ENCODE assay signal across 7 mouse cellular contexts in genomic region chr17:35909919-35910369, GRCm38 (mm10). TPM values are rescaled to one million over a fixed set of nuclear protein-coding genes. Genes with fewer than 3 reads are reported as not detected.
A peak's percentile ranks its signal among the peaks of the same experiment; 100 is the strongest.
DNase-seq lines count a peak whose midpoint lies in the region; ATAC-seq and TF ChIP-seq lines count a peak whose summit lies in the region.

Gene Atat1, minus strand, starts transcription at chr17:35910075.

- peaks cover 51% of the 10 kb centered on the region for H3K36me3 ChIP-seq in embryonic facial prominence, embryonic 12.5 days
- H3K36me3 ChIP-seq in kidney, adult 2 months (ENCODE audit: control insufficient read depth, insufficient read depth, low read length) = no peaks in the 10 kb centered on the region
- peaks cover 76% of the 10 kb centered on the region for H3K36me3 ChIP-seq in limb, embryonic 12.5 days
- peaks cover 19% of the 10 kb centered on the region for H3K36me3 ChIP-seq in midbrain, embryonic 15.5 days (replicated peaks)
- H3K36me3 ChIP-seq in spleen, adult 2 months (ENCODE audit: control insufficient read depth, insufficient read depth, low read length) = peaks cover 8% of the 10 kb centered on the region

- peaks cover 19% of the 10 kb centered on the region for H3K4me1 ChIP-seq in embryonic facial prominence, embryonic 12.5 days
- H3K4me1 ChIP-seq in kidney, adult 2 months (ENCODE audit: control insufficient read depth, insufficient read depth, low read length) = no peaks in the 10 kb centered on the region
- peaks cover 16% of the 10 kb centered on the region for H3K4me1 ChIP-seq in limb, embryonic 12.5 days (replicated peaks)
- H3K4me1 ChIP-seq in midbrain, embryonic 15.5 days = peaks cover 33% of the 10 kb centered on the region
- peaks cover 5% of the 10 kb centered on the region; the same call in 1 of the 2 replicates for H3K4me1 ChIP-seq in spleen, adult 2 months (ENCODE audit: control insufficient read depth, insufficient read depth, insufficient read length)

- DNase-seq in adrenal gland, postnatal 25 days = peak; percentile 96
- DNase-seq in heart, adult 18-20 months = peak; percentile 96 to 97
- peak; percentile 97 for DNase-seq in kidney, adult 2 months
- peak; percentile 94 to 98 for DNase-seq in spleen, adult 2 months (ENCODE audit: low read depth in 1 of 2, low spot score in 2 of 2)

- WGBS in embryonic facial prominence, embryonic 12.5 days = 4% methylated on average over 25 of the region's 25 CpGs
- WGBS in kidney, adult 2 months = 3% methylated on average over 25 of the region's 25 CpGs
- 4% methylated on average over 25 of the region's 25 CpGs for WGBS in limb, embryonic 12.5 days
- 3% methylated on average over 25 of the region's 25 CpGs for WGBS in midbrain, embryonic 15.5 days
- 1% methylated on average over 25 of the region's 25 CpGs for whole genome bisulfite sequencing in spleen, adult 2 months

- peak; percentile 54 for TF ChIP-seq POLR2A in kidney, adult 2 months (IDR thresholded peaks at IDR 0.05; ENCODE audit: low read depth, low read length)
- TF ChIP-seq POLR2A in spleen, adult 2 months (IDR thresholded peaks at IDR 0.05; ENCODE audit: low read depth, low read length) = peak; percentile 32; the same call in 1 of the 2 replicates

- H3K27ac ChIP-seq in embryonic facial prominence, embryonic 12.5 days = peak within 1 kb of the TSS; percentile 78
- peak within 1 kb of the TSS; percentile 14; the same call in 1 of the 2 replicates for H3K27ac ChIP-seq in kidney, adult 2 months (ENCODE audit: insufficient read depth, low read depth, low read length)
- H3K27ac ChIP-seq in limb, embryonic 12.5 days = peak within 1 kb of the TSS; percentile 57
- peak within 1 kb of the TSS; percentile 92 for H3K27ac ChIP-seq in midbrain, embryonic 15.5 days
- peak within 1 kb of the TSS; percentile 87 for H3K27ac ChIP-seq in spleen, adult 2 months (ENCODE audit: insufficient read depth, low read length)

- peak within 1 kb of the TSS; percentile 79 for H3K4me3 ChIP-seq in embryonic facial prominence, embryonic 12.5 days
- H3K4me3 ChIP-seq in kidney, adult 2 months (ENCODE audit: insufficient read depth, low read depth, low read length) = peak within 1 kb of the TSS; percentile 58
- peak within 1 kb of the TSS; percentile 74 for H3K4me3 ChIP-seq in limb, embryonic 12.5 days (replicated peaks)
- peak within 1 kb of the TSS; percentile 74 for H3K4me3 ChIP-seq in midbrain, embryonic 15.5 days
- H3K4me3 ChIP-seq in spleen, adult 2 months (ENCODE audit: extremely low read depth, insufficient read depth, insufficient read length) = peak within 1 kb of the TSS; percentile 90

- no peaks in the 10 kb centered on the region for H3K27me3 ChIP-seq in embryonic facial prominence, embryonic 12.5 days
- H3K27me3 ChIP-seq in kidney, adult 2 months (replicated peaks; ENCODE audit: control insufficient read depth, insufficient read depth, low read length) = no peaks in the 10 kb centered on the region
- no peaks in the 10 kb centered on the region for H3K27me3 ChIP-seq in limb, embryonic 12.5 days
- H3K27me3 ChIP-seq in midbrain, embryonic 15.5 days (replicated peaks) = no peaks in the 10 kb centered on the region
- no peaks in the 10 kb centered on the region for H3K27me3 ChIP-seq in spleen, adult 2 months (ENCODE audit: control insufficient read depth, insufficient read depth, low read length)

- ATAC-seq in embryonic facial prominence, embryonic 12.5 days (ENCODE audit: insufficient number of reproducible peaks, insufficient read depth, low FRiP score, low TSS enrichment) = peak; percentile 86
- ATAC-seq in limb, embryonic 12.5 days (ENCODE audit: insufficient number of reproducible peaks, insufficient read depth, low FRiP score, low TSS enrichment, low read depth) = peak; percentile 86
- peak; percentile 91 for ATAC-seq in midbrain, embryonic 15.5 days (replicated peaks)

- H3K4me2 ChIP-seq in embryonic facial prominence, embryonic 12.5 days (replicated peaks) = peak within 1 kb of the TSS; percentile 87
- peak within 1 kb of the TSS; percentile 91 for H3K4me2 ChIP-seq in limb, embryonic 12.5 days
- H3K4me2 ChIP-seq in midbrain, embryonic 15.5 days = peak within 1 kb of the TSS; percentile 88

- H3K9me3 ChIP-seq in embryonic facial prominence, embryonic 12.5 days = no peaks in the 10 kb centered on the region
- H3K9me3 ChIP-seq in limb, embryonic 12.5 days = no peaks in the 10 kb centered on the region
- no peaks in the 10 kb centered on the region for H3K9me3 ChIP-seq in midbrain, embryonic 15.5 days

- TF ChIP-seq CTCF in kidney, adult 2 months (conservative IDR thresholded peaks at IDR 0.05; ENCODE audit: insufficient read depth, insufficient read length, low read depth, low read length) = no peak
- TF ChIP-seq CTCF in spleen, adult 2 months (IDR thresholded peaks at IDR 0.05; ENCODE audit: extremely low read depth, insufficient read depth, insufficient read length, insufficient replicate concordance) = no peak

- H3K9ac ChIP-seq in embryonic facial prominence, embryonic 12.5 days = peak within 1 kb of the TSS; percentile 80
- H3K9ac ChIP-seq in limb, embryonic 12.5 days (replicated peaks) = peak within 1 kb of the TSS; percentile 81
- peak within 1 kb of the TSS; percentile 90 for H3K9ac ChIP-seq in midbrain, embryonic 15.5 days

RNA-seq across cellular contexts. Expression of gene Atat1, which starts in this region (rescaled TPM):
- total RNA-seq in adrenal gland, postnatal 25 days (2021) = 35.6 and 44.1 TPM in 2 replicates
- 165 and 172 TPM in 2 replicates for polyA plus RNA-seq in embryonic facial prominence, embryonic 12.5 days (2016; fragmentation: Nextera tagmentation; extraction: Ambion mirVana)
- total RNA-seq in heart, adult 18-20 months (2021) = 1 to 10 TPM; 5.9 to 6.5 TPM
- 42.9 and 54.6 TPM in 2 replicates for polyA plus RNA-seq in kidney, adult 2 months (2012; rRNA removed)
- polyA plus RNA-seq in limb, embryonic 12.5 days (2016; fragmentation: Nextera tagmentation; extraction: Ambion mirVana) = 139 and 143 TPM in 2 replicates
- polyA plus RNA-seq in midbrain, embryonic 15.5 days (2015; fragmentation: Nextera tagmentation; extraction: Ambion mirVana) = 482 and 507 TPM in 2 replicates
- 24.3 and 34.8 TPM in 2 replicates for polyA plus RNA-seq in spleen, adult 2 months (2012; rRNA removed)

Comparison
In these comparisons a context has a peak if more than half of its experiments do, and no peak if none do; other contexts are left out.
1. Peak in every context shown above with its lines: DNase-seq, ATAC-seq, H3K4me3 ChIP-seq and H3K27ac ChIP-seq.
2. H3K27ac ChIP-seq: peak in every context shown above with its lines; median percentile 92 in midbrain, embryonic 15.5 days; 87 in spleen, adult 2 months; 78 in embryonic facial prominence, embryonic 12.5 days; 57 in limb, embryonic 12.5 days; 14 in kidney, adult 2 months.